ENCODE assay signal across 11 mouse cellular contexts in the genomic region with DNA sequence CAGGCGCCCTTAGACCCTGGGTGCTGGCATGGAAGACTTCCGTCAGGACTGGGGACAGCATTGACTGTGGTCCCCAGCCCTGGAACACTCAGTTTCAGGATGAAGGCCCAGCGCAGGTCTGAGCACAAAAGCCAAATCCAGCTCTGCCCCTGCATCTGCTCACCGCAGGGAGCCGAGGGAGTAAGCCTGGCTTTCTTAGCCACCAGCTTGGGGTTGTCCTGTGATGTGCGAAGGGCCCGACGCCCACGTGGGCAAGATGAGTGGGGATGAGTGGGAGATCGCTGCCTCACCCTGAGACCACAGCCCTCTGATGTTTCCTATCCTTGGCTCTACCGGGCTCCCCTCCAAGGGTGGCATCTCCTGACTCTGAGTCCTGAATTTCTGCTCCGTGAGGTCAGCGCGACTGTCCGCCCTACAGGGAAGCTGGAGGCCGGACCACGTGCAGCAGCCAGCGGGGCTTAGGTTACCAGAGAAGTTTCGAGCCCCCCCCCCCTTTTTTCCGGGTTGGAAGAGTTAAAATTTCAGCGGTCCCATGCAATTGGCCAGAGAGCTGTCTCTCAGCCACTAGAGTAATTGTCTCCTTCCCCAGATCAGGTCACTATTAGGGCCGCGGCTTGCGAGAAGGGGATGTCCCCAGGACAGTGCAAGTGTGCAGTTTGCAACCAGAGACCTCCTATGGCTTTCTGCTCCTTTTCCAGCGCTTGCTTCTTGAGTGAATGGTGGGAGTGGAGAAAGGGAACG. TPM values are rescaled to one million over a fixed set of nuclear protein-coding genes. Genes with fewer than 3 reads are reported as not detected.
DNase-seq lines count a peak whose midpoint lies in the region; ATAC-seq lines count a peak whose summit lies in the region.
"Had no signal": no experiment of that assay in that cellular context is flagged by ENCODE, and none has a peak within 500 bp of the region (broad histone marks: within the 10 kb centered on the region; RNA-seq: fewer than 3 reads in every experiment).

No protein-coding gene starts in this region.

- no peaks in the 10 kb centered on the region for H3K36me3 ChIP-seq in liver, embryonic 11.5 days (ENCODE audit: control insufficient read depth, insufficient read depth, low read length)
- no peaks in the 10 kb centered on the region for H3K36me3 ChIP-seq in embryonic facial prominence, embryonic 10.5 days (replicated peaks)
- H3K36me3 ChIP-seq in hindbrain, embryonic 16.5 days (ENCODE audit: control insufficient read depth, insufficient read depth, low read length) = no peaks in the 10 kb centered on the region
- no peaks in the 10 kb centered on the region for H3K36me3 ChIP-seq in neural tube, embryonic 14.5 days (ENCODE audit: control insufficient read depth, insufficient read depth, low read length)
- H3K36me3 ChIP-seq in intestine, embryonic 16.5 days (ENCODE audit: control insufficient read depth, insufficient read depth, low read length) = no peaks in the 10 kb centered on the region

- no peaks in the 10 kb centered on the region for H3K9me3 ChIP-seq in liver, embryonic 11.5 days (ENCODE audit: control insufficient read depth, low read length)
- no peaks in the 10 kb centered on the region for H3K9me3 ChIP-seq in embryonic facial prominence, embryonic 10.5 days
- H3K9me3 ChIP-seq in hindbrain, embryonic 16.5 days (ENCODE audit: control insufficient read depth, low read length) = no peaks in the 10 kb centered on the region
- H3K9me3 ChIP-seq in neural tube, embryonic 14.5 days (ENCODE audit: control insufficient read depth, low read length) = no peaks in the 10 kb centered on the region
- H3K9me3 ChIP-seq in intestine, embryonic 16.5 days (ENCODE audit: control insufficient read depth, low read length) = no peaks in the 10 kb centered on the region

- H3K27ac ChIP-seq in liver, embryonic 11.5 days (ENCODE audit: low read depth, low read length) = no peak overlapping the region
- no peak overlapping the region for H3K27ac ChIP-seq in embryonic facial prominence, embryonic 10.5 days (replicated peaks)
- H3K27ac ChIP-seq in hindbrain, embryonic 16.5 days (ENCODE audit: low read depth, low read length) = no peak overlapping the region
- no peak overlapping the region for H3K27ac ChIP-seq in neural tube, embryonic 14.5 days (ENCODE audit: low read depth, low read length)
- H3K27ac ChIP-seq in intestine, embryonic 16.5 days (ENCODE audit: low read length) = no peak overlapping the region

- H3K4me1 ChIP-seq in liver, embryonic 11.5 days (replicated peaks; ENCODE audit: control insufficient read depth, insufficient read depth, low read length) = peaks cover 4% of the 10 kb centered on the region; the same call in 1 of the 2 replicates
- H3K4me1 ChIP-seq in embryonic facial prominence, embryonic 10.5 days = peaks cover 25% of the 10 kb centered on the region
- no peaks in the 10 kb centered on the region for H3K4me1 ChIP-seq in hindbrain, embryonic 16.5 days (ENCODE audit: control insufficient read depth, insufficient read depth, low read depth, low read length)
- H3K4me1 ChIP-seq in neural tube, embryonic 14.5 days (ENCODE audit: control insufficient read depth, insufficient read depth, low read length) = no peaks in the 10 kb centered on the region
- H3K4me1 ChIP-seq in intestine, embryonic 16.5 days (ENCODE audit: control insufficient read depth, insufficient read depth, low read length) = no peaks in the 10 kb centered on the region; the same call in 1 of the 2 replicates

- 8% methylated on average over 26 of the region's 26 CpGs for WGBS in liver, embryonic 11.5 days
- 3% methylated on average over 26 of the region's 26 CpGs for WGBS in embryonic facial prominence, embryonic 10.5 days
- WGBS in hindbrain, embryonic 16.5 days = 4% methylated on average over 26 of the region's 26 CpGs
- WGBS in neural tube, embryonic 14.5 days = 2% methylated on average over 26 of the region's 26 CpGs
- WGBS in intestine, embryonic 16.5 days = 3% methylated on average over 26 of the region's 26 CpGs

- no peak for DNase-seq in liver, embryonic 11.5 days (ENCODE audit: low spot score)
- DNase-seq in liver = no peak
- DNase-seq in embryonic facial prominence, embryonic 10.5 days (ENCODE audit: low spot score) = peak; percentile 58
- no peak for DNase-seq in urinary bladder, postnatal 14 days (ENCODE audit: low spot score)
- DNase-seq in gastrocnemius, postnatal 10 days = no peak
- DNase-seq: cerebellum, postnatal 36 days; heart, postnatal 36 days had no signal

- no peak for ATAC-seq in liver, embryonic 11.5 days (replicated peaks; ENCODE audit: low FRiP score)
- ATAC-seq in hindbrain, embryonic 16.5 days = peak; percentile 42
- peak; percentile 56; the same call in 1 of the 2 replicates for ATAC-seq in neural tube, embryonic 14.5 days (ENCODE audit: low read depth)
- ATAC-seq in intestine, embryonic 16.5 days = no peak
- ATAC-seq: lung, postnatal 0 days had no signal

- no peak overlapping the region for H3K4me3 ChIP-seq in liver, embryonic 11.5 days (ENCODE audit: low read depth, low read length)
- H3K4me3 ChIP-seq in embryonic facial prominence, embryonic 10.5 days = peak overlapping the region; percentile 41
- H3K4me3 ChIP-seq in hindbrain, embryonic 16.5 days (ENCODE audit: low read length) = no peak overlapping the region
- H3K4me3 ChIP-seq in neural tube, embryonic 14.5 days (ENCODE audit: low read depth, low read length) = no peak overlapping the region
- no peak overlapping the region for H3K4me3 ChIP-seq in intestine, embryonic 16.5 days (ENCODE audit: low read length)

- H3K4me2 ChIP-seq in liver, embryonic 11.5 days = peak overlapping the region; percentile 37
- peak overlapping the region; percentile 19; the same call in 1 of the 2 replicates for H3K4me2 ChIP-seq in hindbrain, embryonic 16.5 days (ENCODE audit: low read length)
- H3K4me2 ChIP-seq in neural tube, embryonic 14.5 days (ENCODE audit: low read depth, low read length) = no peak overlapping the region
- no peak overlapping the region for H3K4me2 ChIP-seq in intestine, embryonic 16.5 days (ENCODE audit: low read depth, low read length)

- no peak overlapping the region for H3K9ac ChIP-seq in liver, embryonic 11.5 days (ENCODE audit: low read depth, low read length)
- no peak overlapping the region for H3K9ac ChIP-seq in hindbrain, embryonic 16.5 days (ENCODE audit: low read depth, low read length)
- no peak overlapping the region for H3K9ac ChIP-seq in neural tube, embryonic 14.5 days (replicated peaks; ENCODE audit: low read depth, low read length)
- no peak overlapping the region for H3K9ac ChIP-seq in intestine, embryonic 16.5 days (ENCODE audit: low read depth, low read length)

- H3K27me3 ChIP-seq in liver, embryonic 11.5 days (replicated peaks; ENCODE audit: control insufficient read depth, insufficient read depth, low read length) = peaks cover 62% of the 10 kb centered on the region
- peaks cover 63% of the 10 kb centered on the region for H3K27me3 ChIP-seq in embryonic facial prominence, embryonic 10.5 days (replicated peaks; ENCODE audit: low read depth, poor library complexity, severe bottlenecking)
- H3K27me3 ChIP-seq in hindbrain, embryonic 16.5 days (replicated peaks; ENCODE audit: control insufficient read depth, insufficient read depth, low read length) = peaks cover 43% of the 10 kb centered on the region
- peaks cover 56% of the 10 kb centered on the region for H3K27me3 ChIP-seq in neural tube, embryonic 14.5 days (ENCODE audit: control insufficient read depth, insufficient read depth, low read length)
- peaks cover 61% of the 10 kb centered on the region for H3K27me3 ChIP-seq in intestine, embryonic 16.5 days (replicated peaks; ENCODE audit: control insufficient read depth, insufficient read depth, low read length)

RNA-seq across cellular contexts. Expression of a gene that starts 22.0 kb away (rescaled TPM):
- not detected in 2 replicates for polyA plus RNA-seq in liver, embryonic 11.5 days (2014; fragmentation: Nextera tagmentation; extraction: Ambion mirVana)
- polyA plus RNA-seq in embryonic facial prominence, embryonic 10.5 days (2016; fragmentation: Nextera tagmentation; extraction: Ambion mirVana) = 12.8 and 15.2 TPM in 2 replicates
- polyA plus RNA-seq in hindbrain, embryonic 16.5 days (2015; fragmentation: Nextera tagmentation; extraction: Ambion mirVana) = 21.0 and 26.3 TPM in 2 replicates
- polyA plus RNA-seq in neural tube, embryonic 14.5 days (2014; fragmentation: Nextera tagmentation; extraction: Ambion mirVana) = not detected in 2 replicates
- polyA plus RNA-seq in intestine, embryonic 16.5 days (2015; fragmentation: Nextera tagmentation; extraction: Ambion mirVana) = not detected in 2 replicates
- not detected for total RNA-seq in gastrocnemius, postnatal 10 days (2021)
- total RNA-seq: heart, postnatal 36 days had no signal
- polyA plus RNA-seq: lung, postnatal 0 days had no signal

Comparison
In these comparisons a context has a peak if more than half of its experiments do, and no peak if none do; other contexts are left out.
1. ATAC-seq: peak in hindbrain, embryonic 16.5 days (single experiment) and neural tube, embryonic 14.5 days (single experiment); none in liver, embryonic 11.5 days (single experiment) and intestine, embryonic 16.5 days (single experiment).
2. H3K4me2 ChIP-seq: peak in liver, embryonic 11.5 days (single experiment) and hindbrain, embryonic 16.5 days (single experiment); none in neural tube, embryonic 14.5 days (single experiment) and intestine, embryonic 16.5 days (single experiment).
3. RNA of a gene that starts 22.0 kb away (polyA plus RNA-seq): 21.0 to 26.3 TPM in hindbrain, embryonic 16.5 days and 12.8 to 15.2 TPM in embryonic facial prominence, embryonic 10.5 days; not detected in neural tube, embryonic 14.5 days, not detected in liver, embryonic 11.5 days and not detected in intestine, embryonic 16.5 days; every median in the first group is over 10 times any median in the second.